Mouse (Mus musculus): ENCODE results near the gene Fgf18. TPM values are rescaled to one million over a fixed set of nuclear protein-coding genes. Genes with fewer than 3 reads are reported as not detected.

Fgf18 gene
- polyA plus RNA-seq, 1 experiment, result not detected

GRCm38 (mm10) chr11:33074541-33074940 is 72.7 kb downstream of the Fgf18 start:
- WGBS, result 76% methylated on average over 7 of the region's 7 CpGs
- Histone ChIP-seq H3K4me3 (ENCODE audit: insufficient read depth, low read depth, low read length) (no peak overlapping the region), H3K4me1 (ENCODE audit: control insufficient read depth, insufficient read depth, low read length) (peaks cover 14% of the 10 kb centered on the region), H3K27ac (ENCODE audit: insufficient read depth, low read depth, low read length) (no peak overlapping the region)
- TF ChIP-seq CTCF (IDR thresholded peaks at IDR 0.05; ENCODE audit: insufficient read depth, low read depth, low read length) (no peak), POLR2A (IDR thresholded peaks at IDR 0.05; ENCODE audit: insufficient read depth, low read depth, low read length) (no peak)

GRCm38 (mm10) chr11:33071358-33071922 is 75.8 kb downstream of the Fgf18 start:
- Histone ChIP-seq H3K4me1 (ENCODE audit: control insufficient read depth, insufficient read depth, low read length) (peaks cover 8% of the 10 kb centered on the region), H3K4me3 (ENCODE audit: insufficient read depth, low read depth, low read length) (no peak overlapping the region), H3K27ac (ENCODE audit: insufficient read depth, low read depth, low read length) (no peak overlapping the region)
- WGBS, result 92% methylated on average over 5 of the region's 5 CpGs
- TF ChIP-seq POLR2A (IDR thresholded peaks at IDR 0.05; ENCODE audit: insufficient read depth, low read depth, low read length) (no peak), CTCF (IDR thresholded peaks at IDR 0.05; ENCODE audit: insufficient read depth, low read depth, low read length) (no peak)

DNA sequence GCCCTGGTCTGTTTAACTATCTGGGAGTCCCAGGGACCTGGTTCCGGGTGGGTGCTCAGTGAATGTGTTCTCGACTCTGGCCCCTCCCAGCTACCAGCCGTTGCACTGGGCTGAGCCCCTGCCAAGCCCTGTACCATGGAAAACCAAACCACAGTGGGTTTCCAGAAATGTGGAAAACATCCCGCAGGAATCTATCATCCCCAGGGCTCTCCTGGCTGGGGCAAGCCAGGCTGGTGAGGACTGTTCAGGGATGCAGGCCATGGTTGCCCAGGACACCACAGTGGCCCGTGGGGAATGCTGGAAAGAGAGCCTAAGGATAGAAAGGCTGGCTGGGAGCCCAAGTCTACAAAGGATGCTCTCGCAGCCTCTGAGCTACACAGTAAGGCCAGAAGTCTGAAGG is 76.7 kb downstream of the Fgf18 start:
- Histone ChIP-seq H3K4me1 (ENCODE audit: control insufficient read depth, insufficient read depth, low read length) (peaks cover 8% of the 10 kb centered on the region), H3K4me3 (ENCODE audit: insufficient read depth, low read depth, low read length) (no peak overlapping the region), H3K27ac (ENCODE audit: insufficient read depth, low read depth, low read length) (no peak overlapping the region)
- TF ChIP-seq POLR2A (IDR thresholded peaks at IDR 0.05; ENCODE audit: insufficient read depth, low read depth, low read length) (no peak), CTCF (IDR thresholded peaks at IDR 0.05; ENCODE audit: insufficient read depth, low read depth, low read length) (no peak)
- WGBS, result 45% methylated on average over 6 of the region's 6 CpGs

Other genes with a start within 250 kb of the Fgf18 start
- 551 TPM in 1 of 2 replicates, not detected in the other for gene Npm1, start 15.8 kb upstream of the Fgf18 start, polyA plus RNA-seq (2012; ENCODE audit: insufficient read depth, insufficient read length, low replicate concordance, missing spikeins)
- gene Tlx3, start 56.2 kb upstream of the Fgf18 start, polyA plus RNA-seq (2012; ENCODE audit: insufficient read depth, insufficient read length, low replicate concordance, missing spikeins), result not detected in 2 replicates
- gene Gm12117, start 129.3 kb upstream of the Fgf18 start, polyA plus RNA-seq (2012; ENCODE audit: insufficient read depth, insufficient read length, low replicate concordance, missing spikeins), result not detected in 2 replicates

All from olfactory bulb, adult 2 months (tissue).